ENCODE assay signal across 23 mouse cellular contexts in genomic region chr1:149975626-149976025, GRCm38 (mm10).
"Had no signal": no experiment of that assay in that cellular context is flagged by ENCODE, and none has a peak within 500 bp of the region (broad histone marks: within the 10 kb centered on the region; RNA-seq: fewer than 3 reads in every experiment).

No protein-coding gene starts in this region.

- ATAC-seq: hindbrain, embryonic 16.5 days; inflammation-experienced regulatory T-cells, adult 6 months; intestine, embryonic 15.5 days; intestine, postnatal 0 days; liver, postnatal 0 days had no signal

- DNase-seq: gastrocnemius, postnatal 14 days; gastrocnemius, postnatal 36 days; heart, adult 11 months; heart, adult 2 months; heart, postnatal 14 days; heart, postnatal 4 days; kidney, adult 18-20 months; kidney, adult 8-10 months; kidney, postnatal 10 days; kidney, postnatal 25 days; kidney, postnatal 4 days; liver; liver, embryonic 13.5 days; liver, postnatal 0 days had no signal

- H3K27me3 ChIP-seq: heart, embryonic 13.5 days; heart, embryonic 15.5 days; hindbrain, embryonic 12.5 days; intestine, embryonic 15.5 days; limb, embryonic 12.5 days; liver, embryonic 13.5 days; liver, embryonic 15.5 days had no signal
